Mouse (Mus musculus) forebrain, embryonic 13.5 days (tissue): ENCODE measurements around the gene Serpina9. TPM values are rescaled to one million over a fixed set of nuclear protein-coding genes. Genes with fewer than 3 reads are reported as not detected.

Source experiments
- ATAC-seq: fragments of 200-750 bp; cut with Nextera tagmentation; 2 replicates; pipeline ENCODE4 v1.8.0; 2017
- H3K27ac ChIP-seq: fragments of 300-500 bp; sonication (generic); 2 replicates; pipeline ENCODE4 v1.5.1; 2015; ENCODE audit warnings: inconsistent platforms, mild to moderate bottlenecking, moderate library complexity
- H3K27me3 ChIP-seq: fragments of 300-500 bp; sonication (generic); 2 replicates; pipeline ENCODE4 v1.6.1; 2015; ENCODE audit warnings: mild to moderate bottlenecking, inconsistent platforms
- H3K36me3 ChIP-seq: fragments of 300-500 bp; sonication (generic); 2 replicates; pipeline ENCODE4 v1.6.1; 2015; ENCODE audit warnings: mild to moderate bottlenecking, inconsistent platforms; ENCODE audit not compliant: poor library complexity, severe bottlenecking
- H3K4me1 ChIP-seq: fragments of 300-500 bp; sonication (generic); 2 replicates; pipeline ENCODE4 v1.6.1; 2015; ENCODE audit warnings: inconsistent platforms
- H3K4me2 ChIP-seq: fragments of 300-500 bp; sonication (generic); 2 replicates; pipeline ENCODE4 v1.6.1; 2015; ENCODE audit warnings: inconsistent platforms, mild to moderate bottlenecking, moderate library complexity
- H3K4me3 ChIP-seq: fragments of 300-500 bp; sonication (generic); 2 replicates; pipeline ENCODE4 v1.5.1; 2015; ENCODE audit warnings: mild to moderate bottlenecking, inconsistent platforms
- H3K9ac ChIP-seq: fragments of 300-500 bp; sonication (generic); 2 replicates; pipeline ENCODE4 v1.6.1; 2015; ENCODE audit warnings: mild to moderate bottlenecking, inconsistent platforms
- H3K9me3 ChIP-seq: fragments of 300-500 bp; sonication (generic); replicated peaks from 2 replicates; pipeline ENCODE4 v1.6.1; 2016; ENCODE audit warnings: inconsistent platforms
- WGBS: fragments of 180-500 bp; shearing (Covaris S2); methylation state at CpG from one replicate; pipeline ENCODE4 v1.1.7; 2015; 5-methylcytosine and 5-hydroxymethylcytosine counted together
- polyA plus RNA-seq: library from polyadenylated mRNA; unstranded; fragments of >200 nt; fragmentation: Nextera tagmentation; extraction: Ambion mirVana; gene quantifications from 2 replicates; pipeline ENCODE4 v1.2.1, GENCODE M21; 2015

The Serpina9 gene
- polyA plus RNA-seq = not detected in 2 replicates

GRCm38 (mm10) chr12:104013620-104014019 is at the start of gene Serpina9:
Serpina9 (minus strand) TSS chr12:104013755.
- H3K9me3 ChIP-seq = no peaks in the 10 kb centered on the region; the same call in 1 of the 2 replicates
- H3K4me3 ChIP-seq = no peak within 1 kb of the TSS
- no peak for ATAC-seq
- H3K36me3 ChIP-seq = no peaks in the 10 kb centered on the region
- no peak within 1 kb of the TSS for H3K9ac ChIP-seq
- no peaks in the 10 kb centered on the region for H3K4me1 ChIP-seq
- no peaks in the 10 kb centered on the region for H3K27me3 ChIP-seq
- 88% methylated on average over 6 of the region's 6 CpGs for WGBS
- H3K27ac ChIP-seq = no peak within 1 kb of the TSS
- H3K4me2 ChIP-seq = no peak within 1 kb of the TSS

- no peak overlapping the region for H3K4me3 ChIP-seq
- no peaks in the 10 kb centered on the region for H3K9me3 ChIP-seq
- H3K27me3 ChIP-seq = no peaks in the 10 kb centered on the region
- H3K27ac ChIP-seq = no peak overlapping the region
- 62% methylated on average over 2 of the region's 2 CpGs for WGBS
- no peak overlapping the region for H3K4me2 ChIP-seq
- peaks cover 6% of the 10 kb centered on the region; the same call in 1 of the 2 replicates for H3K4me1 ChIP-seq
- H3K36me3 ChIP-seq = no peaks in the 10 kb centered on the region
- no peak overlapping the region for H3K9ac ChIP-seq
- no peak for ATAC-seq
Observed at GRCm38 (mm10) chr12:104061862-104062261, 48.3 kb upstream of the Serpina9 start.

GRCm38 (mm10) chr12:104060126-104060525 is 46.6 kb upstream of the Serpina9 start:
- no peak overlapping the region for H3K4me3 ChIP-seq
- peaks cover 6% of the 10 kb centered on the region; the same call in 1 of the 2 replicates for H3K4me1 ChIP-seq
- H3K9ac ChIP-seq = no peak overlapping the region
- no peaks in the 10 kb centered on the region for H3K36me3 ChIP-seq
- no peaks in the 10 kb centered on the region for H3K9me3 ChIP-seq
- H3K4me2 ChIP-seq = no peak overlapping the region
- H3K27ac ChIP-seq = no peak overlapping the region
- no peaks in the 10 kb centered on the region for H3K27me3 ChIP-seq
- ATAC-seq = no peak
- 87% methylated on average over 6 of the region's 6 CpGs for WGBS

GRCm38 (mm10) chr12:104057531-104057930 is 44.0 kb upstream of the Serpina9 start:
- no peak for ATAC-seq
- WGBS = 83% methylated on average over 7 of the region's 7 CpGs
- Histone ChIP-seq H3K27ac (0 out of 2 replicates have a peak overlapping the region, but pooled peaks have one; percentile 16), H3K36me3 (no peaks in the 10 kb centered on the region), H3K27me3 (no peaks in the 10 kb centered on the region), H3K4me2 (no peak overlapping the region), H3K4me3 (no peak overlapping the region), H3K9me3 (no peaks in the 10 kb centered on the region), H3K4me1 (peaks cover 6% of the 10 kb centered on the region; the same call in 1 of the 2 replicates), H3K9ac (no peak overlapping the region)

GRCm38 (mm10) chr12:104057050-104057449 is 43.5 kb upstream of the Serpina9 start:
- ATAC-seq = peak; percentile 63
- Histone ChIP-seq H3K4me1 (peaks cover 6% of the 10 kb centered on the region; the same call in 1 of the 2 replicates), H3K27ac (0 out of 2 replicates have a peak overlapping the region, but pooled peaks have one; percentile 16), H3K27me3 (no peaks in the 10 kb centered on the region), H3K4me2 (no peak overlapping the region), H3K4me3 (no peak overlapping the region), H3K9me3 (no peaks in the 10 kb centered on the region), H3K9ac (no peak overlapping the region), H3K36me3 (no peaks in the 10 kb centered on the region)
- WGBS = 58% methylated on average over 4 of the region's 4 CpGs

- H3K4me2 ChIP-seq = no peak overlapping the region
- ATAC-seq = no peak
- 83% methylated on average over 8 of the region's 8 CpGs for WGBS
- no peaks in the 10 kb centered on the region for H3K9me3 ChIP-seq
- H3K36me3 ChIP-seq = no peaks in the 10 kb centered on the region
- H3K4me1 ChIP-seq = peaks cover 6% of the 10 kb centered on the region; the same call in 1 of the 2 replicates
- no peak overlapping the region for H3K9ac ChIP-seq
- no peak overlapping the region for H3K27ac ChIP-seq
- no peaks in the 10 kb centered on the region for H3K27me3 ChIP-seq
- no peak overlapping the region for H3K4me3 ChIP-seq
Observed at GRCm38 (mm10) chr12:104055755-104056154, 42.2 kb upstream of the Serpina9 start.

- no peaks in the 10 kb centered on the region for H3K27me3 ChIP-seq
- H3K9ac ChIP-seq = no peak overlapping the region
- ATAC-seq = no peak
- H3K4me3 ChIP-seq = no peak overlapping the region
- H3K36me3 ChIP-seq = no peaks in the 10 kb centered on the region
- no peaks in the 10 kb centered on the region for H3K9me3 ChIP-seq
- no peak overlapping the region for H3K27ac ChIP-seq
- peaks cover 6% of the 10 kb centered on the region; the same call in 1 of the 2 replicates for H3K4me1 ChIP-seq
- WGBS = 62% methylated on average over 1 of the region's 1 CpGs
- no peak overlapping the region for H3K4me2 ChIP-seq
Observed at GRCm38 (mm10) chr12:104053995-104054394, 40.4 kb upstream of the Serpina9 start.

- Histone ChIP-seq H3K4me2 (no peak overlapping the region), H3K36me3 (no peaks in the 10 kb centered on the region), H3K27ac (no peak overlapping the region), H3K9ac (no peak overlapping the region), H3K4me1 (no peaks in the 10 kb centered on the region), H3K4me3 (no peak overlapping the region), H3K9me3 (no peaks in the 10 kb centered on the region), H3K27me3 (no peaks in the 10 kb centered on the region)
- WGBS = 90% methylated on average over 8 of the region's 8 CpGs
- ATAC-seq = no peak
Observed at GRCm38 (mm10) chr12:104045713-104046112, 32.2 kb upstream of the Serpina9 start.

GRCm38 (mm10) chr12:104044343-104044742 is 30.8 kb upstream of the Serpina9 start, which contains the start of gene Serpina12:
Serpina12 (minus strand) TSS chr12:104044443.
- no peak within 1 kb of the TSS for H3K9ac ChIP-seq
- no peak within 1 kb of the TSS for H3K27ac ChIP-seq
- ATAC-seq = no peak
- no peak within 1 kb of the TSS for H3K4me3 ChIP-seq
- no peaks in the 10 kb centered on the region for H3K36me3 ChIP-seq
- H3K4me1 ChIP-seq = no peaks in the 10 kb centered on the region
- no peaks in the 10 kb centered on the region for H3K27me3 ChIP-seq
- 93% methylated on average over 7 of the region's 7 CpGs for WGBS
- H3K4me2 ChIP-seq = no peak within 1 kb of the TSS
- H3K9me3 ChIP-seq = no peaks in the 10 kb centered on the region

DNA sequence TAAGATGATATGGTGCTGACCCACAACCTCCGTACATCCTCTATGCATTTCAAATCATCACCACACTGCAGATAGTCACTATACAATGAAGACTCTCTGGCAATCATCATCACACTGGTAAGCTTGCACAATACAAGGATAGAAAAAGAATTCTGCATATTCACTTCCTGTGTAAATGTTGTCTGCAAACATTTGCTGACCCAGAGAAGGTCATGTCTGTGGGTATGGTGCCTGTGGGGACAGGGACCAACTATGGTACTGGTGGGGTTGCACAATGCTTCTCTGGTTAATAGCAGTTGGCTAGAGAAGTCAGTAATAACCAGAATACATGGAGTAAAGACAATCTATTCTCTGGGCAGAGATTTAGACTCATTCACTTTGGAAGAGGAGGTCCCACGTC is 29.2 kb upstream of the Serpina9 start:
- no peaks in the 10 kb centered on the region for H3K27me3 ChIP-seq
- H3K9ac ChIP-seq = no peak overlapping the region
- 98% methylated on average over 2 of the region's 2 CpGs for WGBS
- no peak overlapping the region for H3K27ac ChIP-seq
- no peak overlapping the region for H3K4me2 ChIP-seq
- H3K9me3 ChIP-seq = no peaks in the 10 kb centered on the region
- H3K36me3 ChIP-seq = no peaks in the 10 kb centered on the region
- H3K4me1 ChIP-seq = no peaks in the 10 kb centered on the region
- ATAC-seq = no peak
- H3K4me3 ChIP-seq = no peak overlapping the region

- H3K9ac ChIP-seq = no peak overlapping the region
- no peak for ATAC-seq
- H3K4me3 ChIP-seq = no peak overlapping the region
- no peaks in the 10 kb centered on the region for H3K9me3 ChIP-seq
- no peaks in the 10 kb centered on the region for H3K36me3 ChIP-seq
- H3K4me2 ChIP-seq = no peak overlapping the region
- no peaks in the 10 kb centered on the region for H3K27me3 ChIP-seq
- WGBS = 68% methylated on average over 6 of the region's 6 CpGs
- H3K27ac ChIP-seq = no peak overlapping the region
- no peaks in the 10 kb centered on the region for H3K4me1 ChIP-seq
Observed at GRCm38 (mm10) chr12:104041401-104041800, 27.8 kb upstream of the Serpina9 start.

DNA sequence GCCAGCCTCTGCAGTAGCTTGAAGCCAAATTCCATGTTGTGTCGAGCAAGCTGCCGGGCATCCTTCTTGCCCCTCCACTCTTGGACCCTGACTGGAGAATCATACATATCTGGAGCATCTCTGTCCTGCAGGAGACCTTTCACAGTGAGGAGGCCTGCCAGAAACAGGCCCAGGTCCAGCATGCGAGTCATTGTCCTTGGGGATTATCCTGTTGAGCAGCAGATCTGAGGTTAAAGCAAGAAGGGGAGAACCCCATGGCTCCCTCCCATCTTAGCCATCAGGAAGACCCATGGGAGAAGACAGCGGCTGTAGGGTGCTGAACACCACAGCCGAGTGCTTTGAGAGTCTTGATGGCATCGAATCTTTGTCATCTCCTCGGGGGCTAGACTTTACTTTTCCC is 24.6 kb upstream of the Serpina9 start:
- 94% methylated on average over 7 of the region's 7 CpGs for WGBS
- Histone ChIP-seq H3K4me2 (no peak overlapping the region), H3K4me1 (no peaks in the 10 kb centered on the region), H3K4me3 (no peak overlapping the region), H3K36me3 (no peaks in the 10 kb centered on the region), H3K27me3 (no peaks in the 10 kb centered on the region), H3K27ac (no peak overlapping the region), H3K9ac (no peak overlapping the region), H3K9me3 (no peaks in the 10 kb centered on the region)
- ATAC-seq = no peak

GRCm38 (mm10) chr12:104033752-104034151 is 20.2 kb upstream of the Serpina9 start:
- ATAC-seq = no peak
- H3K27ac ChIP-seq = no peak overlapping the region
- H3K4me1 ChIP-seq = no peaks in the 10 kb centered on the region
- no peak overlapping the region for H3K9ac ChIP-seq
- H3K36me3 ChIP-seq = no peaks in the 10 kb centered on the region
- H3K27me3 ChIP-seq = no peaks in the 10 kb centered on the region
- H3K4me2 ChIP-seq = no peak overlapping the region
- H3K9me3 ChIP-seq = no peaks in the 10 kb centered on the region; the same call in 1 of the 2 replicates
- WGBS = 88% methylated on average over 1 of the region's 1 CpGs
- H3K4me3 ChIP-seq = no peak overlapping the region
